Comparison of ENCODE assay signal across 8 mouse cellular contexts in the genomic region with DNA sequence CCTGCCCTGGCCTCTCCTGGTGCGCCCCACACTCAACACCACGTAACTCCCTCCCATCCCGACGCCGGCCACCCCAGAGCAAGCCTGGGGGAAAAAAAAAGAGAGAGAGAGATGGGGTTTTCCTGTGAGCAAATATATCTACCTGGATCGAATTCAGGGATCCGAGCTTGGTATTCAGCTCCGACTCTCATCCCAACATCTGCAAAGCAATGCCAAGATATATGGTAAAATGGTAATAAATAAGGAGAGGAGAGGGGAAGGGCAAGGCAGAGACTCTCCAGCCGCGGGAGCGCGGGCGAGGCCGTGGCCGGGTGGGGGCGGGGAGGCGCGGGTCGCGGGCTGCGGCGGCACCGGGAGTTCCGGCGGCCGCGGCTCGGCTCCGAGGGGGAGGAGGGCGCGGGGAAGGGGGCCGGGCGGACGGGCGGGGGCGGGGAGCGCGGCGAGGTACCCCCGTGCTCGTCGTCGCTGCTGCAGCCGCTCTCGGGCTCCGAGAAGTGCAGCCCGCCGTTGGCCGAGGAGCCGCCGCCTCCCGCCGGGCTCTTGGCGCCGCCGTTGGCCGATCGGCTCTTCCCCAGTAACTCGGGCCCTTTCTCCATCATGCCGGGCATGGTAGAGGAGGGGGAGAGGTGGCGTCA. TPM values are rescaled to one million over a fixed set of nuclear protein-coding genes. Genes with fewer than 3 reads are reported as not detected.
DNase-seq lines count a peak whose midpoint lies in the region; ATAC-seq and TF ChIP-seq lines count a peak whose summit lies in the region.

No protein-coding gene starts in this region.

- under 1% methylated on average over 48 of the region's 61 CpGs for WGBS in spleen, adult 2 months
- under 1% methylated on average over 37 of the region's 61 CpGs for WGBS in forebrain, embryonic 14.5 days
- 0% methylated on average over 16 of the region's 61 CpGs for WGBS in limb, embryonic 14.5 days
- under 1% methylated on average over 35 of the region's 61 CpGs for WGBS in neural tube, embryonic 12.5 days

- H3K4me3 ChIP-seq in spleen, adult 2 months (ENCODE audit: extremely low read depth, insufficient read depth, insufficient read length), result peak overlapping the region; percentile 93
- peak overlapping the region; percentile 78 for H3K4me3 ChIP-seq in forebrain, embryonic 14.5 days (ENCODE audit: low read depth, low read length)
- peak overlapping the region; percentile 83 for H3K4me3 ChIP-seq in limb, embryonic 14.5 days (replicated peaks; ENCODE audit: low read length)
- H3K4me3 ChIP-seq in neural tube, embryonic 12.5 days, result peak overlapping the region; percentile 85

- peak; percentile 47 for ATAC-seq in forebrain, embryonic 14.5 days
- ATAC-seq in limb, embryonic 14.5 days (ENCODE audit: low FRiP score, low read depth), result peak; percentile 16
- peak; percentile 53 for ATAC-seq in neural tube, embryonic 12.5 days (ENCODE audit: low FRiP score, low read depth)
- no peak for ATAC-seq in megakaryocyte-erythroid progenitor cell, adult 5-6 weeks (replicated peaks; ENCODE audit: low FRiP score, low TSS enrichment, poor library complexity, severe bottlenecking)

- no peaks in the 10 kb centered on the region for H3K36me3 ChIP-seq in spleen, adult 2 months (ENCODE audit: control insufficient read depth, insufficient read depth, low read length)
- no peaks in the 10 kb centered on the region for H3K36me3 ChIP-seq in forebrain, embryonic 14.5 days (ENCODE audit: control insufficient read depth, insufficient read depth, low read length)
- H3K36me3 ChIP-seq in limb, embryonic 14.5 days (ENCODE audit: control insufficient read depth, insufficient read depth, low read length), result 0 out of 2 replicates have a peak, but pooled peaks cover 9% of the 10 kb centered on the region
- no peaks in the 10 kb centered on the region for H3K36me3 ChIP-seq in neural tube, embryonic 12.5 days

- H3K4me1 ChIP-seq in spleen, adult 2 months (ENCODE audit: control insufficient read depth, insufficient read depth, insufficient read length), result peaks cover 3% of the 10 kb centered on the region; the same call in 1 of the 2 replicates
- H3K4me1 ChIP-seq in forebrain, embryonic 14.5 days (ENCODE audit: control insufficient read depth, insufficient read depth, low read length), result peaks cover 9% of the 10 kb centered on the region
- H3K4me1 ChIP-seq in limb, embryonic 14.5 days (ENCODE audit: control insufficient read depth, insufficient read depth, low read length), result peaks cover 7% of the 10 kb centered on the region; the same call in 1 of the 2 replicates
- H3K4me1 ChIP-seq in neural tube, embryonic 12.5 days, result peaks cover 16% of the 10 kb centered on the region

- H3K27me3 ChIP-seq in spleen, adult 2 months (ENCODE audit: control insufficient read depth, insufficient read depth, low read length), result no peaks in the 10 kb centered on the region
- H3K27me3 ChIP-seq in forebrain, embryonic 14.5 days (replicated peaks; ENCODE audit: control insufficient read depth, insufficient read depth, low read length), result no peaks in the 10 kb centered on the region
- H3K27me3 ChIP-seq in limb, embryonic 14.5 days (ENCODE audit: control insufficient read depth, insufficient read depth, low read length), result no peaks in the 10 kb centered on the region
- H3K27me3 ChIP-seq in neural tube, embryonic 12.5 days (replicated peaks), result no peaks in the 10 kb centered on the region

- peak overlapping the region; percentile 89 for H3K9ac ChIP-seq in forebrain, embryonic 14.5 days (ENCODE audit: low read length)
- peak overlapping the region; percentile 93 for H3K9ac ChIP-seq in limb, embryonic 14.5 days (ENCODE audit: low read depth, low read length, severe bottlenecking)
- H3K9ac ChIP-seq in neural tube, embryonic 12.5 days, result peak overlapping the region; percentile 94

- H3K27ac ChIP-seq in spleen, adult 2 months (ENCODE audit: insufficient read depth, low read length), result peak overlapping the region; percentile 67
- peak overlapping the region; percentile 96 for H3K27ac ChIP-seq in forebrain, embryonic 14.5 days (ENCODE audit: low read depth, low read length)
- peak overlapping the region; percentile 99 for H3K27ac ChIP-seq in limb, embryonic 14.5 days (replicated peaks; ENCODE audit: low read depth, low read length)
- peak overlapping the region; percentile 97 for H3K27ac ChIP-seq in neural tube, embryonic 12.5 days

- no peaks in the 10 kb centered on the region for H3K9me3 ChIP-seq in forebrain, embryonic 14.5 days (replicated peaks; ENCODE audit: control insufficient read depth, low read length)
- no peaks in the 10 kb centered on the region for H3K9me3 ChIP-seq in limb, embryonic 14.5 days (ENCODE audit: control insufficient read depth, low read length)
- H3K9me3 ChIP-seq in neural tube, embryonic 12.5 days, result no peaks in the 10 kb centered on the region

- H3K4me2 ChIP-seq in forebrain, embryonic 14.5 days (ENCODE audit: low read length), result peak overlapping the region; percentile 95
- peak overlapping the region; percentile 85 for H3K4me2 ChIP-seq in limb, embryonic 14.5 days (replicated peaks; ENCODE audit: low read depth, low read length, severe bottlenecking)
- H3K4me2 ChIP-seq in neural tube, embryonic 12.5 days (replicated peaks), result peak overlapping the region; percentile 94

- TF ChIP-seq CTCF in spleen, adult 2 months (IDR thresholded peaks at IDR 0.05; ENCODE audit: extremely low read depth, insufficient read depth, insufficient read length, insufficient replicate concordance), result no peak

- DNase-seq in embryo, embryonic 10.5 days (ENCODE audit: low spot score), result peak; percentile 52
- no peak for DNase-seq in embryo, embryonic 9.5 days (ENCODE audit: extremely low spot score)
- DNase-seq in spleen, adult 2 months (ENCODE audit: low read depth in 1 of 2, low spot score in 2 of 2), result no peak
- no peak for DNase-seq in spleen, adult 18-20 months
- DNase-seq in forebrain, embryonic 14.5 days (ENCODE audit: low spot score), result peak; percentile 60
- peak; percentile 34 for DNase-seq in limb, embryonic 14.5 days (ENCODE audit: low spot score)

- TF ChIP-seq POLR2A in spleen, adult 2 months (IDR thresholded peaks at IDR 0.05; ENCODE audit: low read depth, low read length), result no peak
- no peak; the same call in 1 of the 2 replicates for TF ChIP-seq POLR2A in limb, embryonic 14.5 days (IDR thresholded peaks at IDR 0.05; ENCODE audit: borderline replicate concordance, extremely low read depth, insufficient read depth, insufficient read length)

RNA-seq across cellular contexts. Expression of a gene that starts 0.5 kb away (rescaled TPM):
- polyA plus RNA-seq in spleen, adult 2 months (2012; rRNA removed), result 16.7 and 18.9 TPM in 2 replicates
- 20.1 and 25.1 TPM in 2 replicates for polyA plus RNA-seq in forebrain, embryonic 14.5 days (2014; fragmentation: Nextera tagmentation; extraction: Ambion mirVana)
- 49.8 and 73.2 TPM in 2 replicates for polyA plus RNA-seq in limb, embryonic 14.5 days (2012; rRNA removed)
- polyA plus RNA-seq in limb, embryonic 14.5 days (2014; fragmentation: Nextera tagmentation; extraction: Ambion mirVana), result 34.3 and 39.1 TPM in 2 replicates
- polyA plus RNA-seq in neural tube, embryonic 12.5 days (2016; fragmentation: Nextera tagmentation; extraction: Ambion mirVana), result 25.2 and 28.8 TPM in 2 replicates
- 26.1 and 35.9 TPM in 2 replicates for total RNA-seq in megakaryocyte-erythroid progenitor cell, adult 5-6 weeks (2014; fragmentation: Nextera tagmentation)
- total RNA-seq in megakaryocyte-erythroid progenitor cell, adult 5-6 weeks (2017), result 18.3 and 28.4 TPM in 2 replicates

RNA-seq across cellular contexts. Expression of a gene that starts 45.0 kb away (rescaled TPM):
- 31.0 and 32.2 TPM in 2 replicates for polyA plus RNA-seq in spleen, adult 2 months (2012; rRNA removed)
- 2.5 and 3.3 TPM in 2 replicates for polyA plus RNA-seq in forebrain, embryonic 14.5 days (2014; fragmentation: Nextera tagmentation; extraction: Ambion mirVana)
- polyA plus RNA-seq in limb, embryonic 14.5 days (2012; rRNA removed), result 20.7 and 21.0 TPM in 2 replicates
- polyA plus RNA-seq in limb, embryonic 14.5 days (2014; fragmentation: Nextera tagmentation; extraction: Ambion mirVana), result 19.1 and 21.9 TPM in 2 replicates
- polyA plus RNA-seq in neural tube, embryonic 12.5 days (2016; fragmentation: Nextera tagmentation; extraction: Ambion mirVana), result 5.0 and 5.2 TPM in 2 replicates
- total RNA-seq in megakaryocyte-erythroid progenitor cell, adult 5-6 weeks (2014; fragmentation: Nextera tagmentation), result 3.8 and 8.5 TPM in 2 replicates
- total RNA-seq in megakaryocyte-erythroid progenitor cell, adult 5-6 weeks (2017), result 2.8 and 5.7 TPM in 2 replicates

RNA-seq across cellular contexts. Expression of a gene that starts 53.2 kb away (rescaled TPM):
- 0.46 and 0.85 TPM in 2 replicates for polyA plus RNA-seq in spleen, adult 2 months (2012; rRNA removed)
- 0.88 and 1.3 TPM in 2 replicates for polyA plus RNA-seq in forebrain, embryonic 14.5 days (2014; fragmentation: Nextera tagmentation; extraction: Ambion mirVana)
- 0.63 and 0.74 TPM in 2 replicates for polyA plus RNA-seq in limb, embryonic 14.5 days (2012; rRNA removed)
- 0.30 and 0.79 TPM in 2 replicates for polyA plus RNA-seq in limb, embryonic 14.5 days (2014; fragmentation: Nextera tagmentation; extraction: Ambion mirVana)
- 1.5 and 2.3 TPM in 2 replicates for polyA plus RNA-seq in neural tube, embryonic 12.5 days (2016; fragmentation: Nextera tagmentation; extraction: Ambion mirVana)
- not detected in 2 replicates for total RNA-seq in megakaryocyte-erythroid progenitor cell, adult 5-6 weeks (2014; fragmentation: Nextera tagmentation)
- total RNA-seq in megakaryocyte-erythroid progenitor cell, adult 5-6 weeks (2017), result not detected in 2 replicates

Comparison
In these comparisons a context has a peak if more than half of its experiments do, and no peak if none do; other contexts are left out.
1. DNase-seq: peak in embryo, embryonic 10.5 days (single experiment), forebrain, embryonic 14.5 days (single experiment) and limb, embryonic 14.5 days (single experiment); none in embryo, embryonic 9.5 days (single experiment), spleen, adult 2 months (0 of 2) and spleen, adult 18-20 months (0 of 2).
2. Peak in every context shown above with its lines, with median percentiles within 50 percentile points of each other: H3K27ac ChIP-seq, H3K4me3 ChIP-seq, H3K4me2 ChIP-seq and H3K9ac ChIP-seq.